Mouse (Mus musculus) limb, embryonic 12.5 days (tissue): Measurements from ENCODE around the gene Kdm4d. TPM values are rescaled to one million over a fixed set of nuclear protein-coding genes. Genes with fewer than 3 reads are reported as not detected.

ENCODE experiments used
- ATAC-seq: fragments of 200-750 bp; cut with Nextera tagmentation; 2 replicates; pipeline ENCODE4 v1.8.0; 2017; ENCODE audit warnings: low read depth, moderate TSS enrichment; ENCODE audit not compliant: insufficient number of reproducible peaks, insufficient read depth, low FRiP score, low TSS enrichment
- H3K27ac ChIP-seq: fragments of 300-500 bp; sonication (generic); 2 replicates; pipeline ENCODE4 v1.5.1; 2016; ENCODE audit warnings: mild to moderate bottlenecking, moderate library complexity
- H3K27me3 ChIP-seq: fragments of 300-500 bp; sonication (generic); 2 replicates; pipeline ENCODE4 v1.6.1; 2016; ENCODE audit warnings: mild to moderate bottlenecking, moderate library complexity
- H3K36me3 ChIP-seq: fragments of 300-500 bp; sonication (generic); 2 replicates; pipeline ENCODE4 v1.6.1; 2016; ENCODE audit warnings: mild to moderate bottlenecking, moderate library complexity
- H3K4me1 ChIP-seq: fragments of 300-500 bp; sonication (generic); replicated peaks from 2 replicates; pipeline ENCODE4 v1.6.1; 2016
- H3K4me2 ChIP-seq: fragments of 300-500 bp; sonication (generic); 2 replicates; pipeline ENCODE4 v1.6.1; 2016; ENCODE audit warnings: mild to moderate bottlenecking, moderate library complexity
- H3K4me3 ChIP-seq: fragments of 300-500 bp; sonication (generic); replicated peaks from 2 replicates; pipeline ENCODE4 v1.5.1; 2016; ENCODE audit warnings: mild to moderate bottlenecking
- H3K9ac ChIP-seq: fragments of 300-500 bp; sonication (generic); replicated peaks from 2 replicates; pipeline ENCODE4 v1.6.1; 2016; ENCODE audit warnings: mild to moderate bottlenecking, moderate library complexity
- H3K9me3 ChIP-seq: fragments of 300-500 bp; sonication (generic); 2 replicates; pipeline ENCODE4 v1.6.1; 2016; ENCODE audit warnings: mild to moderate bottlenecking, moderate library complexity
- WGBS: fragments of 180-500 bp; shearing (Covaris S2); methylation state at CpG from one replicate; pipeline ENCODE4 v1.1.7; 2016; 5-methylcytosine and 5-hydroxymethylcytosine counted together
- polyA plus RNA-seq: library from polyadenylated mRNA; unstranded; fragments of >200 nt; fragmentation: Nextera tagmentation; extraction: Ambion mirVana; gene quantifications from 2 replicates; pipeline ENCODE4 v1.2.1, GENCODE M21; 2016

Kdm4d gene
- polyA plus RNA-seq, 1 experiment from 2014 or later = 0.29 TPM

- Histone ChIP-seq H3K4me1 (no peaks in the 10 kb centered on the region), H3K4me2 (no peak overlapping the region), H3K9ac (no peak overlapping the region), H3K27me3 (no peaks in the 10 kb centered on the region), H3K9me3 (no peaks in the 10 kb centered on the region), H3K27ac (no peak overlapping the region), H3K36me3 (no peaks in the 10 kb centered on the region), H3K4me3 (no peak overlapping the region)
- 97% methylated on average over 1 of the region's 1 CpGs for WGBS
- ATAC-seq = no peak
Measured at GRCm38 (mm10) chr9:14440347-14440746, 59.9 kb downstream of the Kdm4d start.

DNA sequence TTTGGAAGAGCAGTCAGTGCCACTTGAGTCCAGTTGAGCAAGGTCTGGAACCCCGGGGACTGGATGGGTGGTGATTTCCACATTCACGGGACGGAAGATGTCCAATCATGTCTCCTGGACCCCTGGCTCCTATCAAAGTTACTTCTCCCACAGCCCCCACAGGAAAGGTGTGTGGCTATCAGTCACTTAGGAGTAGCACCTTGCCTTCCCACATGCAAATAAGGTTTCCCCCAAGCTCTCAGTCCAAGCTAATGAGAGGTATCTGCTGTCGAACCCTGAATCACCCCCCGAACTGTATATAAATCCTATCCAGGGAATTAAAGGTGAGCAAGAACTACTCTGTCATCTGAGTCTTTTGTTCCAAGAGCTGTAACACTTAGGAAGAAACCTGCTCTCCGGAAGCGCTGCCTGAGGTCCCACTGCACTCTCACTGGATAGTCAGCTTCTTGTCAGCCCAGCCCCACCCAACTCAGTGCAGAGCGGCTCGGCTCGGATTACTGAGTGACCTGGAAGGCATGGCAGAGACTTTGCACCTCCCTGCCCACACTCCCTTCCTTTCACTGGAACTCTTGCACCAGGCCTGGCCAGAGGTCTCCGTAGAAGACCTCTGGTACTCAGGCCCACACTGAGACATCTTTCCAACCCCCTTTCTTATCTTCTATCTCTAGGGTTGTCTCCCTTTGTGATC lies 66.9 kb downstream of the Kdm4d start:
- H3K36me3 ChIP-seq = no peaks in the 10 kb centered on the region
- H3K27me3 ChIP-seq = no peaks in the 10 kb centered on the region
- H3K4me2 ChIP-seq = no peak overlapping the region
- H3K4me3 ChIP-seq = no peak overlapping the region
- H3K4me1 ChIP-seq = no peaks in the 10 kb centered on the region
- no peak for ATAC-seq
- no peak overlapping the region for H3K27ac ChIP-seq
- H3K9ac ChIP-seq = no peak overlapping the region
- no peaks in the 10 kb centered on the region for H3K9me3 ChIP-seq
- 46% methylated on average over 11 of the region's 11 CpGs for WGBS

Other genes with a start within 250 kb of the Kdm4d start
- gene Sesn3, start 225.4 kb downstream of the Kdm4d start, polyA plus RNA-seq = 23.5 and 28.2 TPM in 2 replicates
- 8.2 and 8.3 TPM in 2 replicates for gene Endod1, start 119.0 kb downstream of the Kdm4d start, polyA plus RNA-seq
- 182 and 186 TPM in 2 replicates for gene Cwc15, start 135 bp upstream of the Kdm4d start, polyA plus RNA-seq
- 33.3 and 34.8 TPM in 2 replicates for gene Amotl1, start 144.6 kb upstream of the Kdm4d start, polyA plus RNA-seq
- gene Piwil4, start 240.3 kb upstream of the Kdm4d start, polyA plus RNA-seq = 0.18 TPM in 1 of 2 replicates, not detected in the other